Mouse (Mus musculus): ENCODE measurements around the gene Syndig1l. TPM values are rescaled to one million over a fixed set of nuclear protein-coding genes. Genes with fewer than 3 reads are reported as not detected.

Gene Syndig1l
- polyA plus RNA-seq, 1 experiment from 2014 or later = 0.12 TPM

DNA sequence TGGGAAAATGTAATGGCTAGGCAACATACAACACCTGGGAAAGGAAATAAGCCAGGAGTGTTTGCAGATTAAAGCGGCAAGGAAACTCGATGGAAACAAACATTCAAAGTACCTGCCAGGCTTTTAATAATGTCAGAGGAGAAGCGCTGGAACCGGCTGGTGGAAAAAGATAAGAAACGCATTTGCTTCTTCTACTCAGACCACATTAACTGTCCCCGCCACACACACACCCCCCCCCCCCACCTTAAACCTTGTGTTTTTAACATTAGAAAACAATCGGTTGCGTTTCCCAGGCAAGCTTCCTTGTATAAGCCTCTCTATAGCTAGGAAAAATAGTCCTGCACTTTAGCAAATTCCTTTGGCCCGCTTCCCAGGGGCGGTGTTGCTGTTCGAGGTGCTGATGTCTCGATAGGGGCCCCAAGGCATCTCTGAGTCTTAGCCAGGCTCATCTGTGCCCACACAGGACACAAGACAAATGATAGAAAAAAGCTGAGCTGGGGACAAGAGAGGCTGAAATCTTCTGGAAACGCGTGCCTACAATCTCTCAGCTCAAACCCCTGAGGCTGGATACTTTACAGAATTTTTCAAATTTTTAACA, 11.3 kb upstream of the Syndig1l start:
- Histone ChIP-seq H3K27ac (no peak overlapping the region), H3K9ac (no peak overlapping the region), H3K27me3 (no peaks in the 10 kb centered on the region), H3K4me1 (0 out of 2 replicates have a peak, but pooled peaks cover 5% of the 10 kb centered on the region), H3K4me3 (no peak overlapping the region), H3K4me2 (replicated peaks) (no peak overlapping the region), H3K9me3 (no peaks in the 10 kb centered on the region), H3K36me3 (no peaks in the 10 kb centered on the region)
- WGBS = 28% methylated on average over 14 of the region's 14 CpGs
- ATAC-seq (ENCODE audit: insufficient number of reproducible peaks, insufficient read depth, low FRiP score, low TSS enrichment) = no peak

DNA sequence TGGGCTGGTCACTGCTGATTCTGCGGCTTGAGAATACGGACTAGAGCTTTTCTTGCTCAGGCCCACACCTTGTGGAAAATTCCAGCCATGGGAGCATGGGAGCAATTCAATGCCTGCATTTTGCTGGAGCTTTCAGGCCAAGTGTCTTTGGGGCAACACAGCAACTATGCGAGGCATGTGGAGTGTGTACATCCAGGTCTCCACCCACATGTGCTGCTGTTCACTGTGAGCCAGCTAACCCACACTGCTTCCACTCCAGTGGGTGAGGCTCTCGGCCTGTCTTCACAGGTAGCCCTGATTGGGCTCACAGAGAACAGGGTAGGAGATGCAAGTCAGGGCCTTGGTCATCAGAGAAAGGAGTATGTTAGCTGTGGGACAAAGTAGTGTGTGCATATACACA, 9.2 kb upstream of the Syndig1l start:
- H3K9ac ChIP-seq = no peak overlapping the region
- peaks cover 4% of the 10 kb centered on the region for H3K27me3 ChIP-seq
- H3K4me2 ChIP-seq (replicated peaks) = no peak overlapping the region
- no peak overlapping the region for H3K27ac ChIP-seq
- H3K4me1 ChIP-seq = 0 out of 2 replicates have a peak, but pooled peaks cover 5% of the 10 kb centered on the region
- 85% methylated on average over 4 of the region's 4 CpGs for whole genome bisulfite sequencing
- no peaks in the 10 kb centered on the region for H3K9me3 ChIP-seq
- no peaks in the 10 kb centered on the region for H3K36me3 ChIP-seq
- ATAC-seq (ENCODE audit: insufficient number of reproducible peaks, insufficient read depth, low FRiP score, low TSS enrichment) = no peak
- H3K4me3 ChIP-seq = no peak overlapping the region

DNA sequence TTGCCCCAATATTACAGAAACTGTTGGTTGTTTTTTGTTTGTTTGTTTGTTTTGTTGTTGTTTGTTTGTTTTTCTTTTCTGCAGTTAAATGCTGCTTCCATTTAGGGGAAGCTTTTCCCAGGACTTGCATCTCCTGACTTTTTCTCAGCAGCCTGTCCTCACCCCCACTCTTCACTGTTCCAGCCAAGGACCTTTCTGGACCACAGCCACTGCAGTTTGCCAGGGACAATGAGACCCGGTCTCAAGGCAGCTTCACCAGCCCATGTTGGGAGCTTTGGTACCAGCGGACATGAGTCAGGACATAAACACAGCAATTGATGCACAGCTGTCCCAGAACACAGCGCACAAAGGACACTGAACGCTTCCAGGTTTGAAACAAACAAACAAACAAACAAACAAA, 8.3 kb upstream of the Syndig1l start:
- Histone ChIP-seq H3K4me2 (replicated peaks) (no peak overlapping the region), H3K27me3 (peaks cover 9% of the 10 kb centered on the region), H3K9ac (no peak overlapping the region), H3K4me3 (no peak overlapping the region), H3K36me3 (no peaks in the 10 kb centered on the region), H3K27ac (no peak overlapping the region), H3K9me3 (no peaks in the 10 kb centered on the region), H3K4me1 (0 out of 2 replicates have a peak, but pooled peaks cover 5% of the 10 kb centered on the region)
- no peak for ATAC-seq (ENCODE audit: insufficient number of reproducible peaks, insufficient read depth, low FRiP score, low TSS enrichment)
- 78% methylated on average over 4 of the region's 4 CpGs for WGBS

DNA sequence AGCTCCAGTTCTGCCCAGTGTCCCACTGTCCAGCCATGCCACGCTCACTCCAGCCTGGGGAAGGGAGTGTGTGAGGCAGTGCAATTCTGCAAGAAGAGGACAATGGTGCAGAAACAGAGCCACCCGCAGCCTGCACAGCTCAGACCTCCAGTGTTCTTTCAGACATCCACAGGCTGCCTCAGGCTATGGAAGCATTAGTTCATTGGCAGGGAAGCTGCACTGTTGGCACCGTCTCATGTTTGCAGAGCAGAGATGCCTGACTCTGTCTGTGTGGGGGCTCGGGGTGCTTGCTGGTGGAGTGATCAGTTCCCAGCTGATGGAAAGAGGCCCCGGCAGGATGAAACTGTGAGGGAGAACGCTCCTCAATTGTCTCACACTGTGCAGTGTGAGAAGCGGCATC, 4.0 kb upstream of the Syndig1l start:
- no peaks in the 10 kb centered on the region for H3K9me3 ChIP-seq
- peaks cover 33% of the 10 kb centered on the region for H3K27me3 ChIP-seq
- no peaks in the 10 kb centered on the region for H3K36me3 ChIP-seq
- H3K27ac ChIP-seq = no peak overlapping the region
- ATAC-seq (ENCODE audit: insufficient number of reproducible peaks, insufficient read depth, low FRiP score, low TSS enrichment) = no peak
- H3K4me3 ChIP-seq = no peak overlapping the region
- no peak overlapping the region for H3K4me2 ChIP-seq (replicated peaks)
- 41% methylated on average over 7 of the region's 7 CpGs for WGBS
- H3K4me1 ChIP-seq = 0 out of 2 replicates have a peak, but pooled peaks cover 5% of the 10 kb centered on the region
- H3K9ac ChIP-seq = no peak overlapping the region

DNA sequence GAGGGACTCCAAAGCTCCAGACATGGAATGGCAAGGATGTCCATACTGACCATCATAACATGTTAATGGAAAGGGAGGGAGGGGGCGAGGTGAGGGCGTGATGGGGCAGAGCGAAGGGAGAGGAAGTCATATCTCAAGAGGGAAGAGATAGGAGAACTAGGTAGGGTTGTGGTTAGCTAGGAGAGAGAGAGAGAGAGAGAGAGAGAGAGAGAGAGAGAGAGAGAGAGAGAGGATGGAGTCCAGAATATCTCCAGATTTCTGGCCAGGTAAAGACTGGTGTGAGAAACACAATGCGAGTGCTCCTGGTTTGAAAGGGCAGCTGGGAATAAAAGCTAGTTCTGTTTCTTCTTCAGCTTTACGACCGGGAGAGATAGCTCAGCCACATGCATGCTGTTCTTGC, 6.5 kb downstream of the Syndig1l start:
- Histone ChIP-seq H3K27me3 (peaks cover 6% of the 10 kb centered on the region), H3K27ac (no peak overlapping the region), H3K9ac (no peak overlapping the region), H3K4me2 (replicated peaks) (no peak overlapping the region), H3K4me3 (no peak overlapping the region), H3K36me3 (no peaks in the 10 kb centered on the region), H3K4me1 (no peaks in the 10 kb centered on the region), H3K9me3 (no peaks in the 10 kb centered on the region)
- ATAC-seq (ENCODE audit: insufficient number of reproducible peaks, insufficient read depth, low FRiP score, low TSS enrichment) = no peak
- 88% methylated on average over 6 of the region's 6 CpGs for WGBS

DNA sequence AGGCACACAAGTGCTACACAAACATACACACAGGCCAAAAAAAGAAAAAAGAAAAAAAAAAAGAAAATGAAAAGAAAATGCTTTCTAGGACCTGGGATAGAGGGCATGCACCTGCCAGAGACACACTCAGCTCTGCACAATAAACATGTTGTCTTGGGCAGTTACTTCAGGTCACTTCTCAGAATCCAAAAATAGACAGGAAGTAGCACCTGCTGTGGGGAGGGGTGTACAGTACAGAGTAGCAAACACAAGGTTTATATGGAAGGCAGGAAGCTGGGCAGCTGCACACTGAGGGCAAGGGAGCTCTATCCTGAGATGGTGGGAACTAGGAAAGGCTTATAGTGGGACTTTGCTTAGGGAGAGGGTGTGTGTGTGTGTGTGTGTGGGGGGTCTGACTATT, 7.3 kb downstream of the Syndig1l start:
- Histone ChIP-seq H3K4me2 (replicated peaks) (no peak overlapping the region), H3K9me3 (no peaks in the 10 kb centered on the region), H3K9ac (no peak overlapping the region), H3K4me3 (no peak overlapping the region), H3K4me1 (no peaks in the 10 kb centered on the region), H3K36me3 (no peaks in the 10 kb centered on the region), H3K27me3 (no peaks in the 10 kb centered on the region), H3K27ac (no peak overlapping the region)
- ATAC-seq (ENCODE audit: insufficient number of reproducible peaks, insufficient read depth, low FRiP score, low TSS enrichment) = no peak

DNA sequence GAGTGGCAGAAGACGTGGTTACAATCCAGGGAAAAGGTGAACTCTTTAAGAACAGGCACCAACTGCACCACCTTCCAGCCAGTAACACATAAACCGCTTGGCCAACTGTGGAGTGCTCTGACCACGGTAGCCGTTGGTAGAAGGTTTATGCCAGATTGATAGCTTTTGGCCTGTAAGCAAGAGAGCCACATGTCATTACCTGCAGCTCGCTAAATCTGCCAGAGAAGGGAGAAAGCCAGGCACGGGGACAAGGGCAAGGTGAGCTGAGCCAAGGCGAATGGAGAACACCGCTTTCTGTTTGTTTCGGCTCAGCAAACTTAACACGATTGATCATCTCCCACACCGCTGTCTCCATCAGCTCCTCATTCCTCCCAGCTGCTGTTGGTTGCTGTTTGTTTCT, 9.6 kb downstream of the Syndig1l start:
- Histone ChIP-seq H3K4me1 (no peaks in the 10 kb centered on the region), H3K4me2 (replicated peaks) (no peak overlapping the region), H3K9me3 (no peaks in the 10 kb centered on the region), H3K27ac (no peak overlapping the region), H3K27me3 (no peaks in the 10 kb centered on the region), H3K9ac (no peak overlapping the region), H3K4me3 (no peak overlapping the region), H3K36me3 (no peaks in the 10 kb centered on the region)
- no peak for ATAC-seq (ENCODE audit: insufficient number of reproducible peaks, insufficient read depth, low FRiP score, low TSS enrichment)
- 88% methylated on average over 11 of the region's 11 CpGs for WGBS

DNA sequence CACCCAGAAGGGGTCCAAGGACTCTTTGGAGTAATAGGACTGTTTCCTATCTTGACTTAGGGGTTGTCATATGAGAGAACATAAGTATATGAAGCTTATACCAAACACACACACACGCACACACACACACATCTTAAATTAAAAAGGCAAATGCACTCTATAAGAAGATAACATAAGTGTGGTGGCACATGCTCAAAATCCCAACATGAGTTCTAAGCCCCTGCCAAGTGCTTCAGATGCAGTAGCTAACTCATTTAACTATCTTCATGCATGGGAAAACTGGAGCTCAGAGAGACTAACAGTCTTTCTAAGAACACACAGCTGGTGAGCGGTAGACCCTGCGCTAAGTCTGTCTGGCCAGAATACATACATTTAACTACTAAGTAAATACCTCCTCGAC, 11.1 kb downstream of the Syndig1l start:
- H3K9ac ChIP-seq = no peak overlapping the region
- no peak overlapping the region for H3K27ac ChIP-seq
- no peaks in the 10 kb centered on the region for H3K27me3 ChIP-seq
- no peak for ATAC-seq (ENCODE audit: insufficient number of reproducible peaks, insufficient read depth, low FRiP score, low TSS enrichment)
- 83% methylated on average over 4 of the region's 4 CpGs for WGBS
- no peaks in the 10 kb centered on the region for H3K9me3 ChIP-seq
- H3K4me2 ChIP-seq (replicated peaks) = no peak overlapping the region
- no peaks in the 10 kb centered on the region for H3K4me1 ChIP-seq
- no peaks in the 10 kb centered on the region for H3K36me3 ChIP-seq
- no peak overlapping the region for H3K4me3 ChIP-seq

DNA sequence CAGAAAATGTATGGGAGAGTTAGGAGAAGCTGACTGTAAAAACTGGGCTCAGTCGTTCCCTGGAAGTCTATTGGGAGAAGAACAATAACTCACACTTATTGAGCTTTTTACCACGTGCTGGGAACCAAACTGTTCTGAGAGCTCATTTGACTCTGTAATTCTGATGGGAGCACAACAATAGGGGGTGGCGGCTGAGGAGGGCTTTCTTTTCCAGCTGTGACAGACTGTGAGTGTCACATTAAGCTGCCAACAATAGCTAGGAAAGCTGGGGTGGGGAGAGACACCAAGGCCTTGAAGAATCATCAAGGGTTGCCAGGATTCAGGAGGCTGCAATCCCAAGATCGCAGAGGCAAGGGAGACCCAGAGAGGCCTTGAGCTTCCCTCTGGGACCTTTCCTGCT, 12.5 kb downstream of the Syndig1l start:
- Histone ChIP-seq H3K4me2 (replicated peaks) (no peak overlapping the region), H3K27me3 (no peaks in the 10 kb centered on the region), H3K27ac (no peak overlapping the region), H3K9ac (no peak overlapping the region), H3K4me3 (no peak overlapping the region), H3K9me3 (no peaks in the 10 kb centered on the region), H3K4me1 (no peaks in the 10 kb centered on the region), H3K36me3 (no peaks in the 10 kb centered on the region)
- WGBS = 41% methylated on average over 4 of the region's 4 CpGs
- ATAC-seq (ENCODE audit: insufficient number of reproducible peaks, insufficient read depth, low FRiP score, low TSS enrichment) = no peak

DNA sequence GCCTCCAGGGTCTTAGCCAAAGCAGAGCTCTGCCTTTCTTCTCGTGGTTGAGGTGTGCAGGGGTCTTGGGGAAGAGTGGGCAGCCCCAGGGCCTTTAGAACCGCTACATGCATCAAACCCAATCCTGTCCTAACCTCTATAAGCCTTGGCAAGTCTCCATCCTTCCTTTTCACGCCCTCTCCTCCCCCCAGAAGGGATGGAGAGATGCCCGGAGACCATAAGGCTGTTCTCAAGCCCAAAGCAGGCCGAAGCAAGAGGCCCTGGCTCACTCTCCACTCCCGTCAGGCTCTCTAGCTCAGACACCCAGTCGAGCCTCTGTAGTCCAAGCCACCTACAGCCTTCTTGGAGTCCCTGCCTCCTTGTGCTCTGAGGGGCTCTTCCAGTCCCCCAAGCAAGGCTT, 14.1 kb downstream of the Syndig1l start:
- ATAC-seq (ENCODE audit: insufficient number of reproducible peaks, insufficient read depth, low FRiP score, low TSS enrichment) = no peak

DNA sequence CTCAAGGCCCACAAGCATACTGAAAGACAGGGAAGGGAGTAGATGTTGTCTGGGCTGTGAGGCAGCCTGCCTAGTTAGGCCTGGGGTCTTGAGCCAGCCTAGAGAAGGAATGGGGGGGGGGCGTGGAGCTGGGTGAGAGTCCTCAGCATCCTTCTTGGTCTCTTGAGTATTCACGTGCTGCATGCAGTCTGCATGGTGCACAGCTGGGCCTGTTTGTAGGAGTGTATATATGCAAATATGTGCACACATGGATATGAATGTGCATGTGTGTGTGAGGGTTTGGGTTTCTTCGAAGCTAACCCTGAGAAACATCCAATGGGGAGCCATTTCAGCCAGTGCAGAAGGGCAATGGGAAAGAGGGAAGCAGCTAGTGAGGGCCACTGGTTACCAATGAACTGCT, 22.6 kb downstream of the Syndig1l start:
- H3K4me2 ChIP-seq (replicated peaks) = no peak overlapping the region
- ATAC-seq (ENCODE audit: insufficient number of reproducible peaks, insufficient read depth, low FRiP score, low TSS enrichment) = no peak
- no peaks in the 10 kb centered on the region for H3K9me3 ChIP-seq
- whole genome bisulfite sequencing = 80% methylated on average over 3 of the region's 3 CpGs
- H3K27ac ChIP-seq = no peak overlapping the region
- peaks cover 8% of the 10 kb centered on the region; the same call in 1 of the 2 replicates for H3K27me3 ChIP-seq
- no peaks in the 10 kb centered on the region for H3K36me3 ChIP-seq
- no peak overlapping the region for H3K4me3 ChIP-seq
- H3K9ac ChIP-seq = no peak overlapping the region
- H3K4me1 ChIP-seq = no peaks in the 10 kb centered on the region

More for the DNA sequence above, 14.1 kb downstream of the Syndig1l start:
- no peak overlapping the region for H3K4me3 ChIP-seq
- 0 out of 2 replicates have a peak, but pooled peaks cover 4% of the 10 kb centered on the region for H3K27me3 ChIP-seq
- no peaks in the 10 kb centered on the region for H3K36me3 ChIP-seq
- H3K27ac ChIP-seq = no peak overlapping the region
- WGBS = 68% methylated on average over 7 of the region's 7 CpGs
- H3K9me3 ChIP-seq = no peaks in the 10 kb centered on the region
- no peak overlapping the region for H3K9ac ChIP-seq
- H3K4me2 ChIP-seq (replicated peaks) = no peak overlapping the region
- H3K4me1 ChIP-seq = no peaks in the 10 kb centered on the region

DNA sequence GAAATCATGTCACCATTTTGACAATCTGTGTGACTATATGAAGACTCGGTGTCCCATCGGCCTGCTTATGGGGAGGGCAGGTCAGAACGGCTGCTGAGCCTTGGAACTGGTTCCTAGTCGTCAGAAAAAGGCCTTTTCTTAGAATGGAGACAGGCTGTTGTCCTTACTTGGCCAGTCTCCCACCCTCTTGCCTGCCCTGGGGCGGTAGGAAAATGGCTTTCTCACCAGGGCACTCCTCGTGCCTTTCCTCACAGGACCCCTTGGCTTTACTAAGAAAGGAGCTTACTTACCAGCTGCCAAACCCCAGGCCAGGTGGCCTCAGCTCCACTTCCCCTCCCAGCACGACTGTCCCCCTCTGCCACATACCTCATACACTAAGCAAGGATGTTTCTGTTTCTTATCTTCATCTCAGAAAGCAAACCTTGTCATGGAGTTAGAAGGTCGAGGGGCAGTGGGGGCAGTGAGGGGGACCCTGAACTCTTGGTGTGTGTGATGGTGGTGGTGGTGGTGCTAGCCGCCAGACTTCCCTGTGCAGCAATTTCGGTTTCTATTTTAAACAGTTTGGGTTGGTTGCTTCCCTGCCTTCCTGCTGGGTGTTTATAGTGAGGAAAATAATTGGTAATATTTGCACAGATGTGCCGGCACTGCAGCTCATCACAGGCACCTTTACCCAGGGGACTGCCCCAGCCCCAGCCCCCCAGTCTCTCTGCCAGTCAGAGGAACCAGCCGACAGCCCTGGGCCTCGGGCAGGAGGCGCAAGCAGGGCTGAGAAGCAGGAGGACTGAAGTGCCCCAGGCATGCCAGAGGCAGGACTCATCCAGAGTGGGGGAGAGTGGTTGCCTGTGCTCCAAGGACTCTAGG, 23.7 kb downstream of the Syndig1l start:
- no peak for ATAC-seq (ENCODE audit: insufficient number of reproducible peaks, insufficient read depth, low FRiP score, low TSS enrichment)
- Histone ChIP-seq H3K9ac (peak overlapping the region; percentile 11; the same call in 1 of the 2 replicates), H3K27ac (no peak overlapping the region), H3K4me3 (no peak overlapping the region), H3K4me1 (no peaks in the 10 kb centered on the region), H3K36me3 (no peaks in the 10 kb centered on the region), H3K4me2 (replicated peaks) (no peak overlapping the region), H3K27me3 (peaks cover 5% of the 10 kb centered on the region; the same call in 1 of the 2 replicates), H3K9me3 (no peaks in the 10 kb centered on the region)
- WGBS = 26% methylated on average over 14 of the region's 14 CpGs
